Comparison of ENCODE assay signal across 15 mouse cellular contexts in the genomic region with DNA sequence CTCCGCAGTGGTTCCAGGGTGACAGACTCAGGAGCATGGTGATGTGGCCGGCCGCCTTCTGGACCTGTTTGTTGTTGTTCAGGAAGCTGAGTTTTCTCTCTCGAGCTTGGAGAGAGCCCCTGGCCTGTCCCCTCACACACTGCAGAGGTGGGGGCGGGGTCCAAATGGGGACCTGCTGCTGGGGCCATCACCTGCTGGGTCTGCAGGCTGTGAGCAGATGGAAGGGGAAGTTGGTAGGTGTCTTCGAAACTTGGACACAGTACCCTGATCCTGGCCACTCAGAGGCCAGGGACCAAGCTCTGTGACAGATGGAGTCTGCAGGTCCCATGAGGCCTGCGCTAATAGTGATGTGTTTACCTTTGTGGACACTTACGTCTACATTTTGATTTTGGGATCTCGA. TPM values are rescaled to one million over a fixed set of nuclear protein-coding genes. Genes with fewer than 3 reads are reported as not detected.
A peak's percentile ranks its signal among the peaks of the same experiment; 100 is the strongest.
DNase-seq lines count a peak whose midpoint lies in the region; TF ChIP-seq lines count a peak whose summit lies in the region.
"Had no signal": no experiment of that assay in that cellular context is flagged by ENCODE, and none has a peak within 500 bp of the region (broad histone marks: within the 10 kb centered on the region; RNA-seq: fewer than 3 reads in every experiment).

No protein-coding gene starts in this region.

- TF ChIP-seq CTCF in layer of hippocampus, adult 2 months (conservative IDR thresholded peaks at IDR 0.05), result no peak

- peak; percentile 88 for DNase-seq in cerebellum, adult 11-12 months
- DNase-seq in cerebellum, postnatal 4 days (ENCODE audit: low spot score in 2 of 2), result no peak
- no peak for DNase-seq in layer of hippocampus, adult 2 months (ENCODE audit: low spot score in 2 of 2)
- no peak for DNase-seq in layer of hippocampus, adult 18-20 months (ENCODE audit: low spot score in 2 of 2)
- peak; percentile 87 for DNase-seq in brain, adult 2 months (ENCODE audit: low read depth, low spot score)
- DNase-seq in cerebellum, postnatal 25 days, result peak; percentile 85 to 87
- no peak for DNase-seq in lung, adult 18-20 months
- DNase-seq in adrenal gland, adult 8-10 months, result no peak
- DNase-seq: adrenal gland, postnatal 10 days; gastrocnemius, postnatal 25 days; kidney, adult 9 months; layer of hippocampus, adult 9-11 months; midbrain, embryonic 14.5 days; thymus, postnatal 36 days had no signal

- H3K27ac ChIP-seq in layer of hippocampus, adult 2 months, result peak overlapping the region; percentile 83; the same call in 1 of the 2 replicates
- H3K27ac ChIP-seq: limb, embryonic 13.5 days had no signal

- no peak overlapping the region for H3K4me3 ChIP-seq in layer of hippocampus, adult 2 months
- H3K4me3 ChIP-seq: limb, embryonic 13.5 days had no signal

RNA-seq across cellular contexts. Expression of a gene that starts 8.6 kb away (rescaled TPM):
- 100 to 1,000 TPM; 308 to 314 TPM for total RNA-seq in layer of hippocampus, adult 2 months (2021)
- 100 to 1,000 TPM; 303 to 304 TPM for total RNA-seq in layer of hippocampus, adult 18-20 months (2021)
- 10 to 100 TPM; 42.6 to 61.1 (median 53.3) TPM for total RNA-seq in adrenal gland, adult 8-10 months (2022)

RNA-seq across cellular contexts. Expression of a gene that starts 9.9 kb away (rescaled TPM):
- total RNA-seq in layer of hippocampus, adult 2 months (2021), result under 1 TPM; 0.54 to 0.91 TPM
- total RNA-seq in layer of hippocampus, adult 18-20 months (2021), result 1 to 10 TPM in 1 of 2 experiments, under 1 TPM in 1; 0.62 to 1.7 TPM
- under 1 TPM; 0.22 to 0.81 (median 0.29) TPM for total RNA-seq in adrenal gland, adult 8-10 months (2022)
- total RNA-seq: gastrocnemius, postnatal 25 days had no signal

RNA-seq across cellular contexts. Expression of a gene that starts 19.6 kb away (rescaled TPM):
- 10 to 100 TPM; 27.6 to 30.7 TPM for total RNA-seq in layer of hippocampus, adult 2 months (2021)
- 10 to 100 TPM; 31.1 to 31.2 TPM for total RNA-seq in layer of hippocampus, adult 18-20 months (2021)
- 10 to 100 TPM; 37.7 to 47.5 (median 42.5) TPM for total RNA-seq in adrenal gland, adult 8-10 months (2022)

RNA-seq across cellular contexts. Expression of a gene that starts 27.2 kb away (rescaled TPM):
- 1 to 10 TPM; 1.3 to 1.4 TPM for total RNA-seq in layer of hippocampus, adult 2 months (2021)
- 1 to 10 TPM in 1 of 2 experiments, under 1 TPM in 1; 0.74 to 1.0 TPM for total RNA-seq in layer of hippocampus, adult 18-20 months (2021)
- total RNA-seq in adrenal gland, adult 8-10 months (2022), result 10 to 100 TPM; 35.6 to 52.1 (median 42.0) TPM

RNA-seq across cellular contexts. Expression of a gene that starts 34.6 kb away (rescaled TPM):
- 10 to 100 TPM; 32.6 to 37.3 TPM for total RNA-seq in layer of hippocampus, adult 2 months (2021)
- 10 to 100 TPM; 39.3 to 40.9 TPM for total RNA-seq in layer of hippocampus, adult 18-20 months (2021)
- total RNA-seq in adrenal gland, adult 8-10 months (2022), result 10 to 100 TPM; 61.9 to 72.3 (median 66.4) TPM

Comparison
In these comparisons a context has a peak if more than half of its experiments do, and no peak if none do; other contexts are left out.
1. DNase-seq: peak in cerebellum, adult 11-12 months (single experiment), brain, adult 2 months (single experiment) and cerebellum, postnatal 25 days (2 of 2); none in cerebellum, postnatal 4 days (0 of 2), layer of hippocampus, adult 2 months (0 of 2), layer of hippocampus, adult 18-20 months (0 of 2), lung, adult 18-20 months (0 of 2) and adrenal gland, adult 8-10 months (single experiment).
2. RNA of a gene that starts 8.6 kb away (total RNA-seq): 308 to 314 TPM in layer of hippocampus, adult 2 months and 303 to 304 TPM in layer of hippocampus, adult 18-20 months; 42.6 to 61.1 TPM in adrenal gland, adult 8-10 months; every median in the first group is over 4 times any median in the second.